Mouse (Mus musculus) layer of hippocampus, postnatal 36 days (tissue): ENCODE measurements at regions not wholly inside any gene's neighbourhood (a gene's known extent, or its start where the extent isn't known, plus 50 kb on each side); places are given as distances from the start of the nearest gene placed in this dataset.

ENCODE experiments used
- DNase-seq, 2 experiments: peaks; one replicate each; pipeline ENCODE4 v3.0.0; 2022

GRCm38 (mm10) chrX:142552196-142552595, 129.0 kb upstream of the Tmem164 start:
- DNase-seq, result no peak

GRCm38 (mm10) chrX:142554161-142554560, 127.0 kb upstream of the Tmem164 start:
- peak in 1 of 2 experiments; percentile 16 for DNase-seq

GRCm38 (mm10) chrX:142557496-142557895, 123.7 kb upstream of the Tmem164 start:
- no peak for DNase-seq

GRCm38 (mm10) chrX:142560209-142560912, 120.8 kb upstream of the Tmem164 start:
- DNase-seq, result no peak

- DNase-seq, result no peak
Observed at GRCm38 (mm10) chrX:142561788-142562187, 119.4 kb upstream of the Tmem164 start.

- DNase-seq, result no peak
Observed at GRCm38 (mm10) chrX:142564186-142564585, 117.0 kb upstream of the Tmem164 start.

- DNase-seq, result no peak
Observed at GRCm38 (mm10) chrX:142571772-142572171, 109.4 kb upstream of the Tmem164 start.

GRCm38 (mm10) chrX:142574022-142574421, 107.2 kb upstream of the Tmem164 start:
- no peak for DNase-seq

GRCm38 (mm10) chrX:142574945-142575710, 106.1 kb upstream of the Tmem164 start:
- no peak for DNase-seq

GRCm38 (mm10) chrX:142576127-142576526, 105.1 kb upstream of the Tmem164 start:
- no peak for DNase-seq

GRCm38 (mm10) chrX:142577449-142578081, 103.6 kb upstream of the Tmem164 start:
- DNase-seq, result no peak

- DNase-seq, result no peak
Observed at GRCm38 (mm10) chrX:142585281-142585680, 95.9 kb upstream of the Tmem164 start.

GRCm38 (mm10) chrX:142599377-142599776, 81.8 kb upstream of the Tmem164 start:
- no peak for DNase-seq

- no peak for DNase-seq
Observed at GRCm38 (mm10) chrX:142600782-142601181, 80.4 kb upstream of the Tmem164 start.

- DNase-seq, result no peak
Observed at GRCm38 (mm10) chrX:142605088-142605487, 76.1 kb upstream of the Tmem164 start.

GRCm38 (mm10) chrX:142606595-142607205, 74.5 kb upstream of the Tmem164 start:
- DNase-seq, result no peak

- DNase-seq, result no peak
Observed at GRCm38 (mm10) chrX:142616189-142616872, 64.9 kb upstream of the Tmem164 start.

- no peak for DNase-seq
Observed at GRCm38 (mm10) chrX:142618389-142618788, 62.8 kb upstream of the Tmem164 start.

GRCm38 (mm10) chrX:142623359-142623758, 57.8 kb upstream of the Tmem164 start:
- no peak for DNase-seq

GRCm38 (mm10) chrX:142623882-142624281, 57.3 kb upstream of the Tmem164 start:
- no peak for DNase-seq
